Mouse (Mus musculus) liver, adult 2 months (tissue): Measurements from ENCODE around the gene Slc3a1.

Source experiments
- CTCF ChIP-seq: fragments of 200-500 bp; IDR thresholded peaks from 2 replicates; pipeline ENCODE4 v1.5.1; 2011; ENCODE audit warnings: low read depth, low read length, control low read depth
- POLR2A ChIP-seq: fragments of 200-500 bp; IDR thresholded peaks from 2 replicates; pipeline ENCODE4 v1.6.1; 2011; ENCODE audit warnings: low read length, control low read depth; ENCODE audit not compliant: insufficient read depth; ENCODE audit errors: extremely low read depth

- no peak for TF ChIP-seq POLR2A
- no peak for TF ChIP-seq CTCF
Observed at GRCm38 (mm10) chr17:85013485-85013884, 14.7 kb upstream of the Slc3a1 start.
